ENCODE assay signal across 12 mouse cellular contexts in the genomic region with DNA sequence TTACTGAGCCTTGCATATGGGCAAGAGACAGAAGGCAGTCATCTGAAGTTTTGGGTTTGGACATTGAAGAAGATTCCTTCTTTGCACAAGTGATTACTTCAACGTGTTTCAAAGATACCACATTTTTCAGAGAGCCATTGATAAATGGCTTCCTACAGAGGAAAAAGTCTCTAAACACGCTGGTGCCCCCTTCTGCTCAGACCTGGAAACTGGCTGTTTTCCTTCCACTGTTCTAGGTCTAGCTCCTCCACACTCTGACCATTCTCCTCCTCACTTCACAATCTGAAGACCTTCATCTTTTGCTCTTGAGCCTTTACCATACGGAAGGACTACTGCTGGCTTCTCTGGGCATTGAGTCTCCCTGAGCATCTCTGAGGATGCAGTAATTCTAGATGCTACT. TPM values are rescaled to one million over a fixed set of nuclear protein-coding genes. Genes with fewer than 3 reads are reported as not detected.
A peak's percentile ranks its signal among the peaks of the same experiment; 100 is the strongest.
DNase-seq lines count a peak whose midpoint lies in the region; ATAC-seq and TF ChIP-seq lines count a peak whose summit lies in the region.
"Had no signal": no experiment of that assay in that cellular context is flagged by ENCODE, and none has a peak within 500 bp of the region (broad histone marks: within the 10 kb centered on the region; RNA-seq: fewer than 3 reads in every experiment).

No protein-coding gene starts in this region.

- H3K36me3 ChIP-seq in liver, embryonic 14.5 days (replicated peaks; ENCODE audit: control insufficient read depth, insufficient read depth, low read depth): no peaks in the 10 kb centered on the region
- H3K36me3 ChIP-seq: heart, embryonic 15.5 days had no signal

- ATAC-seq in liver, embryonic 14.5 days (ENCODE audit: insufficient read depth): no peak
- ATAC-seq: forebrain, embryonic 16.5 days had no signal

- 36% methylated on average over 3 of the region's 3 CpGs for WGBS in liver, embryonic 14.5 days (ENCODE audit: insufficient replicate concordance)

- H3K4me1 ChIP-seq in liver, embryonic 14.5 days (replicated peaks; ENCODE audit: control insufficient read depth in 2 of 2, insufficient read depth in 2 of 2, low read length in 1 of 2): no peaks in the 10 kb centered on the region
- H3K4me1 ChIP-seq in cortical plate, adult 2 months (ENCODE audit: control insufficient read depth, insufficient read depth, low read length): no peaks in the 10 kb centered on the region
- H3K4me1 ChIP-seq: heart, embryonic 15.5 days had no signal

- TF ChIP-seq EP300 in liver, embryonic 14.5 days (IDR thresholded peaks at IDR 0.05; ENCODE audit: low read depth): no peak

- H3K27me3 ChIP-seq in liver, embryonic 14.5 days (ENCODE audit: control insufficient read depth, insufficient read depth, low read length): no peaks in the 10 kb centered on the region
- H3K27me3 ChIP-seq: heart, embryonic 15.5 days had no signal

- intact Hi-C loops in gastrocnemius, postnatal 14 days (cut with DNase I; ENCODE audit: low total_unique reads): no loop called here
- intact Hi-C loops in gastrocnemius, postnatal 36 days (cut with DNase I): no loop called here

- H3K9me3 ChIP-seq in liver, embryonic 14.5 days (ENCODE audit: control insufficient read depth, low read length): no peaks in the 10 kb centered on the region
- H3K9me3 ChIP-seq: heart, embryonic 15.5 days had no signal

- H3K4me2 ChIP-seq in liver, embryonic 14.5 days (ENCODE audit: low read depth): no peak overlapping the region
- H3K4me2 ChIP-seq: heart, embryonic 15.5 days had no signal

- no peak overlapping the region for H3K9ac ChIP-seq in liver, embryonic 14.5 days (replicated peaks)
- H3K9ac ChIP-seq: heart, embryonic 15.5 days had no signal

- TF ChIP-seq CTCF in liver, embryonic 14.5 days (IDR thresholded peaks at IDR 0.05; ENCODE audit: low read depth): 0 out of 2 replicates have a peak, but pooled peaks have one; percentile 5
- peak; percentile 32; the same call in 1 of the 2 replicates for TF ChIP-seq CTCF in cortical plate, adult 2 months (IDR thresholded peaks at IDR 0.05; ENCODE audit: extremely low read depth, insufficient read depth, low read length)

- peak; percentile 12 for DNase-seq in gastrocnemius, postnatal 14 days
- no peak for DNase-seq in gastrocnemius, postnatal 36 days
- DNase-seq in liver, embryonic 14.5 days (ENCODE audit: low read depth in 3 of 3, low spot score in 3 of 3): no peak
- DNase-seq in liver (no peak), NIH3T3 (ENCODE audit: low read depth) (peak; percentile 13)
- no peak for DNase-seq in c-Kit-positive CD71-positive TER-119-positive erythroid progenitor cells, embryonic 14.5 days (ENCODE audit: low spot score)
- no peak for DNase-seq in spleen, adult 18-20 months
- DNase-seq: cerebellum, adult 2 months had no signal

- no peak overlapping the region for H3K27ac ChIP-seq in liver, embryonic 14.5 days
- no peak overlapping the region for H3K27ac ChIP-seq in cortical plate, adult 2 months (ENCODE audit: insufficient read depth, low read length)
- H3K27ac ChIP-seq: heart, embryonic 15.5 days had no signal

- H3K4me3 ChIP-seq in liver, embryonic 14.5 days (ENCODE audit: insufficient read depth in 1 of 2, low read depth in 2 of 2, low read length in 2 of 2): no peak overlapping the region
- H3K4me3 ChIP-seq in cortical plate, adult 2 months (ENCODE audit: insufficient read depth, low read length): no peak overlapping the region
- H3K4me3 ChIP-seq: heart, embryonic 15.5 days had no signal

- TF ChIP-seq POLR2A in cortical plate, adult 2 months (IDR thresholded peaks at IDR 0.05; ENCODE audit: extremely low read depth, insufficient read depth, low read length): no peak

RNA-seq across cellular contexts. Expression of gene Gfral, which starts 45.1 kb away (rescaled TPM):
- total RNA-seq in gastrocnemius, postnatal 14 days (2021): not detected
- total RNA-seq in gastrocnemius, postnatal 36 days (2021): not detected
- not detected in 2 replicates for polyA plus RNA-seq in liver, embryonic 14.5 days (2012; rRNA removed)
- polyA plus RNA-seq in liver, embryonic 14.5 days (2014; fragmentation: Nextera tagmentation; extraction: Ambion mirVana): not detected in 2 replicates
- not detected in 2 replicates for polyA plus RNA-seq in cortical plate, adult 2 months (2012; rRNA removed)
- polyA plus RNA-seq: cerebellum, adult 2 months; forebrain, embryonic 16.5 days; heart, embryonic 15.5 days; liver, embryonic 16.5 days had no signal

Comparison
In these comparisons a context has a peak if more than half of its experiments do, and no peak if none do; other contexts are left out.
1. DNase-seq: peak in gastrocnemius, postnatal 14 days (single experiment) and NIH3T3 (single experiment); none in gastrocnemius, postnatal 36 days (0 of 2), liver, embryonic 14.5 days (0 of 3), liver (single experiment), c-Kit-positive CD71-positive TER-119-positive erythroid progenitor cells, embryonic 14.5 days (single experiment) and spleen, adult 18-20 months (0 of 2).